Mouse (Mus musculus): ENCODE data around the gene Ptk6. TPM values are rescaled to one million over a fixed set of nuclear protein-coding genes. Genes with fewer than 3 reads are reported as not detected.

Gene Ptk6
- total and polyA plus RNA-seq, 3 experiments, result 0.02 to 0.07 TPM; not detected in 1

DNA sequence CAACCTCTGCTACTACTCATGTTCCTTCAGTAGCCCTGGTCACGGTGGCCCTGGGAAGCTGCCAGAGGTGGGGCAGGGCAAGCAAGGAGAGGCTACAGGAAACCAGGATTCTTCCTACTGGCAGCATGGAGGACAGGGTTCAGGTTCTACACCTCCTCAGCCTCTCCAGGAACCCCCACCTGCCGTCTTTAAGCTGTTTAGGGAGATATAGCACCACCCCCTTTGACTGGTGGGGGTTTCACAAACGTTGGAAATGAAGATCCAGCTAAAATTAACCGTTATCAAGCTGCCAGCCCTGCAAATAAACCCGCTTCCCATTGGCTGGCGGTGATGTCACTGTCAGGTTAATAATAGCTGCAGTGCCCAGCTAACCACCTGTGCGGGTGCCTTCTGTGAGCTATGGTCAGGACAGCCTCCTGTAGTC lies 43.5 kb downstream of the Ptk6 start:
- DNase-seq, result no peak

DNA sequence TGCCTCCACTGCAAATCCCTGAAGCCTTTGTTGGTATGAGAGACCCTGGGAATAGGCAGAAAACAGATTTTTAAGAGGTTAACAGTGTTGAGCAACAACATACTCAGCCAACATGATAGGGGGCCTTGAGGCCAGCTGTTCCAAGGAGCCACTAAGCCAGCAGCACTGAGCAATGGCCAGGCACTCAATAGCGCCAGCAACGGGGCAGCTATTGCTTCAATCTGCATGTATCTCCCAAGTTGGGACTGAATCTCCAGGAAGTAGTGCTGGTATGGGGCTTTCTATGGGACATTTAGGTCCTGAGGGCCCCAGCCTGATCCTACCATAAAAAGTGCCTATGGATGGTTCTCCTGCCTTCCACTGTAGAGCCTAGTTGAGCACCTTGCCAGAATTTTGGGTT lies 44.1 kb downstream of the Ptk6 start:
- peak; percentile 42 for DNase-seq

DNA sequence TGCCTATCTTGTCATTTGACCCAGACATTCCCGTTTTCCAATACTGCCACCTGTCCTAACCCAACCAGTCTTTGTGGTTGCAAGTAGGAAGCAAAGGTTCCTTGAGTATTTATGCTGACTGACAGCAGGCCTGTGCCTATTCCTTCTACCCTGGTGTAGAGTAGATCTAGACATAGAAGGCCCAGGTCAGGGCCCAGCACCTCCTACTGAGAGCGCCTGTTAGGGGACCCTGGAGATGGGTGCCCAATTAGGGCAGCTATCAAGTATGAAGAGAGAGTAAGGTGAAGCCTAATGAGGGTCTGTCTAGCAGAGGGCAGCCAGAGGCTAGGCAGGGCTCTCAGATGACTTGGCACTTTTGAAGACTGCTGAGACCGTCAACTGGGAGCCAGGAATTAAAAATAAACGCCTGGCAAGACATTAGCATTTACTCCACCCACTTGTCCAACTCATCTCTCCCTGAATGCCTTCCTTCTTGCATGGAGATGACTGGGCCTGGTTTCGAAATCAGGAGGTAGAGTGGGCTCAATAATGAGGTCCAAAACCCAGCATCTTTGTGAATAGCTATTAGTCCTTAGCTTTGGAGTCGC lies 44.8 kb downstream of the Ptk6 start:
- no peak for DNase-seq

DNA sequence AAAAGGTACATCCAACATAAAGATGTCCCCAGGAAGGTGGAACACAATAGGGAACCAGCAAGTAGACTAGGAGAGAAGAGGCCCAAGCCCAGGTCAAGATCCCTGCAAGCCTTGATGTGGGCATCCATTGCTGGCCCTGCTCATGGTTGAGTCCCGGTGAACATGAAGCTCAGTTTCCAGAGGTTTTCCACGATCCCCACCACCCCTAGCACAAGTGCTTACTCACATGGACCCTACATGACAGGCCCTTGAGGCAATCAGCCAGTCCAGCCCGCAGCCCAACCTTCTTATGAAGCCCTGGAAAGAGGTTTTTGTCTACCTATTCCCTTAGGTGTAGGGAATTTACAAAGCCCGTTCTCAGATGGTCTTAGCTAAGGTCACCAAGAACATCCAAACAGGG lies 45.4 kb downstream of the Ptk6 start:
- no peak for DNase-seq

DNA sequence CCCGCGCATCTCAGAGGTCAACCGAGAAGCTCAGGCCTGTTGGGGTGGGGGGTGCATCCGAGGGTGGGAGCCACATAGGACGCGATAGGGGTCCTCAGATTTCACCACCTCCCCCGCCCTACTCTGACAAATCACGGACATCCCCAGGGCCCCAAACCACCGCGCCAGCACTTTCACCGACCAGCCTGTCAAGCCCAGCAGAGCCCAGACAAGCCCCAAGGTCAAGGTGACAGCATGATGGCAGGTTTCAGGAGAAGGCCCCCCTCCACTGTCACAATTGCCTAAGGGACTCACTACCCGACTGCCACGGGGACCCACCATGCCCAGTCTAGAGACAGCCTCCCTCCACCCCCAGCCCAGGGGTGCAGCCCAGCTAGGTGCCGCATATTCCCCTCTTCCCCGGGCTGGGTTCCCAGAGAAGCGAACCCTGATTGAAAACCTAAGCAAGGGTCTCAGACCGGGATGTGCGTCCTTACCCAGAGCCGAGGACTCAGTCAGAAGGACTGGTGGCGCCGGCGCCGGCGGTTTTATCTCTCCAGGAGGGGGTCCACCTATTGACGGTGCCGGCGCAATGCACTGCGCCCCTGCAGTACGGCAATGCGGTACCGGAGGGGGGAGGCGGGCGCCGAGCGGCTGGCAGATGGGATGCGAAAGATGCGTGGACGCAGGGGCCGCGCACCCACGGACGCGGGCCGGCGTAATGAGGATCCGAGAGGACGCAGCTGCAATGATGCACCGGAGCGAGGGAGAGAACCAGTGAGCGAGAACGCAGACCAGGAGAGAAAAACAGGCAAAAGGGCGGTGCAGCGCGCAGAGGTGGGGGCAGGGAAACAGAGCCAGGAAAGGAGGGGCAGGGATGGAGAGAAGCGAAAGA lies 46.1 kb downstream of the Ptk6 start, which contains the start of gene Eef1a2:
Gene Eef1a2 (minus strand): TSS at position 767 of the 874 bp plus-strand sequence.
- DNase-seq, result no peak

DNA sequence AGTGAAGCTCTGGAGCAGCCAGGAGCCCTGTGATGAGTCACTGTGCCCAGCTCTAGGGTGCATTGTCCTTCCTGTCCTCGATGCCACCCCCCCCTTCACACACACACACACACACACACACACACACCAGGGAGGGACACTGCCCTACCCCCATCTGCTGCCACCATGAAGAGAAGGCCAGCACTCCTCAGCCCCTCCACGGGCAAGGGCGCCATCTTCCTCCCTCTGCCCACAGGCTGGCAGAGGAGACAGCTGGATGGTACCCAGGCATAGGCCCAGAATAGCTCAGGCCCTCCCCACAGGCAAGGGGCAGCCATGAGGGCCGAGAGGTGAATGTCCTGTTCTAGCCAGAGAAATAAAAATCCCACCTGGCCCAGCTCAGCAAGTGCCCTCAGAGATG lies 46.8 kb downstream of the Ptk6 start:
- peak; percentile 43 for DNase-seq

DNA sequence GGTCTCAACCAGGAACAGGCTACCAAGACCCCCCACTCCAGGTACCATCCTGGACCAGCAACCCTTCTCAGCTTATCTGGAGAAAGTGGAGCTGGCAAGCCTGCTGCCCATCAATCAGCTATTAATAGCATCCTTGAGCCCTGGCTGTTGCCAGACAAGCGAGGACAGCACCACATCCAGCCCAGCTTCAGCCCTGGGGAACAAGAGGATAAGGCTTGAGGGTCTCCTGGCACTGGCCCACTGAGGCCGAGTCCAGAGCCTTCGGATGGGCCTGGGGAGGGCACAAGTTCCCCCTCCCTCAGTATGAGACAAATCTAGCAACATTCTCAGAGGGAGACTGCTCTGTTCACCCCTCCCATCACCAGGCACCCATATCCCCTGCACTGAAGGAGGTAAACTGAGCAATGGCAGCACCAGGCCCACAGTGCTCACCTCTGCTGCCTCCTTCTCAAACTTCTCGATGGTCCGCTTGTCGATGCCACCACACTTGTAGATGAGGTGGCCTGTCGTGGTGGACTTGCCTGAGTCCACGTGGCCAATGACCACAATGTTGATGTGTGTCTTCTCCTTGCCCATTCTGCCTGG lies 47.7 kb downstream of the Ptk6 start:
- DNase-seq, result no peak

DNA sequence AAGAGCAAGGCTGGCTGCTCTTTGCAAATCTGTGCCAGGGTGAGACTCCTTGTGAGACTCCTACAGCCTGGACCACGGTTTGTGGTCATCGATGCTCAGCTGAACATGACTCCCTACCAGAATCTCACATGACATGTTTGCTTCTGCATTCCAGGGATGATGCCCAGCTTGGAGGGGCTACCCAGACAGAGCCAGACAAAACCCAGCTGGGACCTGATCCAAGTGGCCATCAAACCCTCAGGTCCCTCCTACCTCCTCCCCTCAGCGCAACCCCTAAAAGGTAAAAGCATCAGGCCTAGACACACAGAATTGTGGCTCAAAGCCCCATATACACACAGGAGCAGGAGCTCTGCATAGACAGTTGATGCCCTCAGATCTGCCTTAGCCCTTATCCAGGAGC lies 48.2 kb downstream of the Ptk6 start:
- DNase-seq, result no peak

DNA sequence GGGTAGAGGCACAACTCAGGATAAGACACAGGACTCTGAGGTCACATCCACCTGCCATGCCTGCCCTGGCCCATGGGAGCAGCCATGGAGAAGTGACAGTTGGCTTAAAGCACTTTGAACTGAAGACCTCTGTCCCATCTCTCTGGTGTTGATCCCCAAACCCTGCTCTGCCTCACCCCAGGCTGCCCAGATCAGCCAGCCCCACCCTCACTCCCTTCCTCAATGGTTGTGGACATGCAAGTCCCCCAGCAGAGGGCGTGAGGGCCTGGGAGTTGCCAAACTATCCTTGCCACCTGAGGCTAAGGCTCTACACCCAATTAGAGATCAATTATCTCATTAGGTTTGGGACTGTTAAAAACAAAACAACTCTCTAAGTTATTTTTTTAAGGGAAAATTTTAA lies 48.8 kb downstream of the Ptk6 start:
- DNase-seq, result no peak

DNA sequence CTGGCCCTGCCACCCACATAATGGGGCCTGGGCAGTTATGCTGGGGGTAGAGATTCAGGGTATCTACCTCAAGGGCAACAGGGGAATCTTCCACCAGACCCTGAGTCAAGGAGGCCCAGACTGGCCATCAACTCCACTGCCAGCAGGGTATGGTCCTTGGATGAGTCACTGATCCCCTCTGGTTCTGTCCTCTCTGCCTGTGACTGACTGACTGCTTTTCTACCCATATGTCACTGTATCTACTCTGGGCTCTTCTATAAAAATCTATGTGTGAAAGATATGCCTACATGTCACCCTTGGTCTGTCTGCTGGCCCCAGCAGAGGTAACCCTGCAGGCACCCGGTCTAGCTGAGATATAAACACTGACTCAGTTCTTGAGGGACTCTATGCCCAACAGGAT lies 49.5 kb downstream of the Ptk6 start:
- no peak for DNase-seq

DNA sequence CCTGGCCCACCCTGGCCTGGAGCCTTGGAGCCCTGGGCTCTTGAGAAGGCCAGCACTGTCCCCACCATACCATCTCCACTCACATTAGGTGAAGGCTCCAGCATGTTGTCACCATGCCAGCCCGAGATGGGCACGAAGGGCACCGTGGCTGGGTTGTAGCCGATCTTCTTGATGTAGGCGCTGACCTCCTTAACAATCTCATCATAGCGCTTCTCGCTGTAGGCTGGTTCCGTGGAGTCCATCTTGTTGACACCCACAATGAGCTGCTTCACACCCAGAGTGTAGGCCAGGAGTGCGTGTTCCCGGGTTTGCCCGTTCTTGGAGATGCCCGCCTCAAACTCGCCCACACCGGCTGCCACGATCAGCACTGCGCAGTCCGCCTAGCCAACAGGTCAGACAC lies 49.9 kb downstream of the Ptk6 start:
- no peak for DNase-seq

DNA sequence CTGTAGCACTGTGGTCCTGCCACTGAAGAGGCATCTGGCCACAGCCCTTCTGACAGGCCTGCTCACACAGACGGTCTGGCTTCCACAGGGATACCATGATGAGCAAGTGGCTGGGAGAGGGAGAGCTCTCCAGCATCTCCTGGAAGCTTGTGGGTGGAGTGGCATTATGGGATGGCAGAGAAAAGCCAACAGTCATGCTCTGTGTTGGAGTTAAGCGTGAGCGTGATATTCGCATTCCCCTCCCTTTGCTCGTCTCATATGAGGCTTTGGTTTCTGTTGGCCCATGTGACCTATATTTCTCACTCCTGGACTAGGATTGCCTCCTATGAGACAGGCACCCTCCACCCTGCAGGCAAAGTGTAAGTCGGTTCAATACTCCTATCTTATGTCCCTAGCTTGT lies 52.3 kb downstream of the Ptk6 start:
- DNase-seq, result no peak

- no peak for DNase-seq
Observed at GRCm38 (mm10) chr2:181148318-181148955, 54.2 kb downstream of the Ptk6 start.

DNA sequence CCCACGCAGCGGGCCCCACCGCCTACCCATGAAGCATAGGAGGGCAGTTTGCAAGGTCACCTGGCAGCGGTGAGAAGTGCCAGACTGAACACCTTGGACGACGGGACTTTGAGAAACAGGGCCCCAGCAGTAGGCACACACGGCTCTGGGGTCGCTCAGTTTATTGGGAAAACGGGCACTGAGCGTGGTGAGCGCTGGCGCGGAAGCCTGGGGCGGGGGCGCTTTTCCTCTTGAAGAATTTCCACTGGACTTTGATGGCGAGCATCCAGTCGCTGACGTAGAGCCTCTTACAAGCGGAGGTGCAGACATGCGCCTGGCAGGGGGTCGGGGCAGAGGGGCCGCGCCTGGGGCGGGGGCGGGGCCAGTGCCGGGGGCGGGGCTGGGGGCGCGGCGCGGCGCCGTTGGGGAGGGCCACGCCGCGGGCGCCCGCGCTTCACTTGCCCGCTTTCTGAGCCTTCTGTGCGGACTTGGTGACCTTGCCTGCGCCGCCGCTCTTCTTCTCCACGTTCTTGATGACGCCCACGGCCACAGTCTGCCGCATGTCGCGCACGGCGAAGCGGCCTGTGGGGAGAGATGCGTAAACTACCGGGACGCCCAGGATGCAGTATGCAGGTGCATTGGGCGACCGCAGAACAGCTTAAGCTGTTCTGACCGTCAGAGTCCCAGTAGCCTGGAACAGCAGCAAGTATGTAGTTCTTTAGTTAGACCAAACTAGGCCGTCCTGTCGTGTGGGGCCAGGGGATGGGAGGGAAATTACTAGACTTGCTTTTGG lies 54.9 kb downstream of the Ptk6 start:
- DNase-seq, result peak; percentile 40

DNA sequence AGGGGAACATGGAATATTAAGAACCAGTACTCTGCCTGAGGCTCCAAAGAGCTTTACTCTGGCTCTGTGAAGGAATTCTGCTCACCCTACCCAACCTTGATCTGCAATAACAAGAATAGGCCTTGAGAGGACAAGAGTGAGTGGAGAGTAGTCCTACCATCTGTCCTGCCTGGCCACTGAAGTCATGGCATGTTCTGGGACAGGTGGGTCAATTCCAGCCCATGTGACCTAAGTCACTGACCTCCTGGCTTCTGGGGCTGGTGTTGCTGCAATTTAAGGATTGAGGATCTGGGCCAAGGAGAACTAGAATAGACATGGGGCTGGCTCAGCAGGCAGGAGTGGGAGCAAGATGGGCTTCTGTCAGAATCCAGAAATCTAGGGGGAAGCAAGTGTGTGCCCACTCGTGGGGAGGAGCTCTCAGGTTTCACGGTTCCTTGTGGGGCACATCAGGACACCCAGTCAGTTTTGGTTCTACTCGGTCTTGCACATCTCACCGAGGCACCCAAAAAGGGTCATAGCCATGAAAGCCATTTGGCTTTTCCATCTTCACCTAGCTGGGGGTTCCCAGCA lies 55.5 kb downstream of the Ptk6 start:
- DNase-seq, result no peak

DNA sequence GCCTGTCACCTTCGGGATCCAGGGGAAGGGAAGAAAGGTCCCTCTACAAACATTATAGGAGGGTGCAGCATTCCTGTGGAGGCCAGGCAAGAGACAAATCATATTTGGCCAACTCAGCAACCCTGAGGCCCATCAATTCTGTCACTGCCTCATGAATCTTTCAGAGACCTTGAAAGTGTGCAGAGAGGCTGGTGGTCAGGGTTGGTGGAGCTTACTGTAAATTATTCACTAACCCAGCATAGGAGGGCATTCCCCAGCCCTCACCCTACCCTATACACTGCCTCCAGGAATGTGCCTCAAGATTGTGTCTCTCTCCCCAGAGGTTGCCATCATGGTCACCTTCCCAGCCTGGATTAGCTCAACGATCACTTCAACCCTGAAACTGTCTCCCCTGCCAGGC lies 57.9 kb downstream of the Ptk6 start:
- DNase-seq, result peak; percentile 43

Other genes with a start within 250 kb of the Ptk6 start
- 1 to 10 TPM; 5.0 to 9.5 TPM for gene Nkain4, start 248.1 kb downstream of the Ptk6 start, total RNA-seq (2021)
- gene Nkain4, start 248.1 kb downstream of the Ptk6 start, polyA plus RNA-seq (2012; rRNA removed), result 11.9 and 14.3 TPM in 2 replicates
- 10 to 100 TPM; 42.6 to 44.7 TPM for gene Arfgap1, start 235.6 kb downstream of the Ptk6 start, total RNA-seq (2021)
- 49.2 and 49.4 TPM in 2 replicates for gene Arfgap1, start 235.6 kb downstream of the Ptk6 start, polyA plus RNA-seq (2012; rRNA removed)
- 1 to 10 TPM; 1.6 to 3.3 TPM for gene Col20a1, start 216.3 kb downstream of the Ptk6 start, total RNA-seq (2021)
- 4.3 and 5.4 TPM in 2 replicates for gene Col20a1, start 216.3 kb downstream of the Ptk6 start, polyA plus RNA-seq (2012; rRNA removed)
- 10 to 100 TPM in 1 of 2 experiments, 1 to 10 TPM in 1; 6.5 to 35.4 TPM for gene Chrna4, start 159.2 kb downstream of the Ptk6 start, total RNA-seq (2021)
- gene Chrna4, start 159.2 kb downstream of the Ptk6 start, polyA plus RNA-seq (2012; rRNA removed), result 8.9 and 13.8 TPM in 2 replicates
- 1 to 10 TPM; 5.2 to 5.4 TPM for gene Kcnq2, start 67.5 kb downstream of the Ptk6 start, total RNA-seq (2021)
- gene Kcnq2, start 67.5 kb downstream of the Ptk6 start, polyA plus RNA-seq (2012; rRNA removed), result 2.8 and 3.7 TPM in 2 replicates
- gene Eef1a2, start 45.8 kb downstream of the Ptk6 start, total RNA-seq (2021), result 10 to 100 TPM; 44.0 to 65.9 TPM
- 30.4 and 42.9 TPM in 2 replicates for gene Eef1a2, start 45.8 kb downstream of the Ptk6 start, polyA plus RNA-seq (2012; rRNA removed)
- 10 to 100 TPM; 91.1 to 91.9 TPM for gene Ppdpf, start 15.5 kb downstream of the Ptk6 start, total RNA-seq (2021)
- 160 and 197 TPM in 2 replicates for gene Ppdpf, start 15.5 kb downstream of the Ptk6 start, polyA plus RNA-seq (2012; rRNA removed)
- gene Srms, start 10.4 kb upstream of the Ptk6 start, total RNA-seq (2021), result 1 to 10 TPM in 1 of 2 experiments, under 1 TPM in 1; 0.66 to 1.3 TPM
- 1.1 and 1.4 TPM in 2 replicates for gene Srms, start 10.4 kb upstream of the Ptk6 start, polyA plus RNA-seq (2012; rRNA removed)
- under 1 TPM in 1 of 2 experiments, not detected in 1; 0.46 TPM for gene Fndc11, start 17.2 kb upstream of the Ptk6 start, total RNA-seq (2021)
- 0.47 and 0.67 TPM in 2 replicates for gene Fndc11, start 17.2 kb upstream of the Ptk6 start, polyA plus RNA-seq (2012; rRNA removed)
- gene Helz2, start 39.2 kb upstream of the Ptk6 start, total RNA-seq (2021), result 10 to 100 TPM; 15.3 to 25.0 TPM
- 29.6 and 33.1 TPM in 2 replicates for gene Helz2, start 39.2 kb upstream of the Ptk6 start, polyA plus RNA-seq (2012; rRNA removed)
- 10 to 100 TPM; 15.4 to 15.5 TPM for gene Gmeb2, start 85.2 kb upstream of the Ptk6 start, total RNA-seq (2021)
- 21.8 and 28.4 TPM in 2 replicates for gene Gmeb2, start 85.2 kb upstream of the Ptk6 start, polyA plus RNA-seq (2012; rRNA removed)
- 10 to 100 TPM in 1 of 2 experiments, 1 to 10 TPM in 1; 9.6 to 19.8 TPM for gene Stmn3, start 111.7 kb upstream of the Ptk6 start, total RNA-seq (2021)
- 8.8 and 17.3 TPM in 2 replicates for gene Stmn3, start 111.7 kb upstream of the Ptk6 start, polyA plus RNA-seq (2012; rRNA removed)
- gene Rtel1, start 117.0 kb upstream of the Ptk6 start, total RNA-seq (2021), result 10 to 100 TPM; 24.5 to 27.8 TPM
- gene Rtel1, start 117.0 kb upstream of the Ptk6 start, polyA plus RNA-seq (2012; rRNA removed), result 23.2 and 24.2 TPM in 2 replicates
- gene Zgpat, start 162.1 kb upstream of the Ptk6 start, total RNA-seq (2021), result 10 to 100 TPM; 36.6 to 51.0 TPM
- 33.8 and 34.5 TPM in 2 replicates for gene Zgpat, start 162.1 kb upstream of the Ptk6 start, polyA plus RNA-seq (2012; rRNA removed)
- gene Arfrp1, start 162.6 kb upstream of the Ptk6 start, total RNA-seq (2021), result 10 to 100 TPM; 44.0 to 46.2 TPM
- 14.8 and 19.5 TPM in 2 replicates for gene Arfrp1, start 162.6 kb upstream of the Ptk6 start, polyA plus RNA-seq (2012; rRNA removed)
- 10 to 100 TPM; 13.6 to 20.5 TPM for gene Lime1, start 177.3 kb upstream of the Ptk6 start, total RNA-seq (2021)
- 167 and 174 TPM in 2 replicates for gene Lime1, start 177.3 kb upstream of the Ptk6 start, polyA plus RNA-seq (2012; rRNA removed)

Measured in adrenal gland, adult 2 months (tissue).